ENCODE assay signal across 8 mouse cellular contexts in the genomic region with DNA sequence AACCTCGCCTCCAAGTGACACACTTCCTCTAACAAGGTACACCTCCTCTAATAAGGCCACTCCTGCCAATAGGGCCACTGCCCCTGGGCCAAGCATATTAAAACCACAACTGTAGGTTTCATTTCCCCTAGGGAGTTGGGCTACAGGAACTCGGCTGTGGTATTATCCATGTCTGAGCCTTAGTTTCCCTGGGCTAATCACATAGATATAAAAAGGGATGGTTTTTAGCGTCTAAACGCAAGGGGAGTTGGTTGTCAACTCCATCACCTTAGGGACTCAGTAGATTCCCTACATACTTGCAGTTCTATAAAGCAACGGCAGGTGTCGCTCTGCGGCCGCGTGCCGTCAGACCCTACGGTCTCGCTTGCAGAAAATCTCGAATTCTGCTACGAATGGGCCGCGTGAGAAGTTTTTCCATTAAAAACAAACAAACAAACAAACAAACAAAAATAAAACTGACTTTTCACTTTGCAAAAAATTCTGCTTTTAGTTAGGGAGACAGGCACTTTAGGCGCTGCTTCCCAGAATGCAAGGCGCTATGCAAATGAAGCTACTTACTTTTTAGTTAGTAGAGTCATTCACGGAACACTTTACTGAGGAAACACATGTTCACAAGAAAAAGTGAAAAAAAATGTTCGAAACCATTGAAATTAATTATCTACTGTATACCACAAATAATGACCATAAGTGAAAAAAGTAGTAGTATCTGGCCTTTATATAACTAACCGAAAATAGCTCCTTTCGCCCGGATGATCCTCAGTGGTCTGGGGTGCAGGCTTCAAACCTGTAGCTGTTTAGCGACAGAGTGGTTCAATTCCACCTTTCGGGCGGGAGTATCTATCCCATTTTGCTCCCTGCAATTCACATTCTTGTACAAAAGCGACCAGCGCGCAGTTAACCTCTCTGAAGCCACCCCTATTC. TPM values are rescaled to one million over a fixed set of nuclear protein-coding genes. Genes with fewer than 3 reads are reported as not detected.
DNase-seq lines count a peak whose midpoint lies in the region; ATAC-seq and TF ChIP-seq lines count a peak whose summit lies in the region.

No protein-coding gene starts in this region.

- peaks cover 46% of the 10 kb centered on the region for H3K27me3 ChIP-seq in forebrain, embryonic 10.5 days (ENCODE audit: poor library complexity, severe bottlenecking)
- H3K27me3 ChIP-seq in lung, embryonic 14.5 days (ENCODE audit: insufficient read depth, low read length): peaks cover 41% of the 10 kb centered on the region

- WGBS in forebrain, embryonic 10.5 days: under 1% methylated on average over 29 of the region's 29 CpGs
- under 1% methylated on average over 29 of the region's 29 CpGs for WGBS in lung, embryonic 14.5 days

- peak overlapping the region; percentile 7; the same call in 1 of the 2 replicates for H3K9ac ChIP-seq in lung, embryonic 14.5 days

- peak overlapping the region; percentile 63 for H3K4me3 ChIP-seq in brown adipose tissue, adult 24 weeks (ENCODE audit: insufficient read depth, low read depth, low read length)
- peak overlapping the region; percentile 52 for H3K4me3 ChIP-seq in forebrain, embryonic 10.5 days
- peak overlapping the region; percentile 39 for H3K4me3 ChIP-seq in lung, embryonic 14.5 days (ENCODE audit: low read depth, low read length)

- ATAC-seq in lung, embryonic 14.5 days (ENCODE audit: insufficient read depth): peak; percentile 88
- peak; percentile 69 for ATAC-seq in neutrophil, adult 5-6 weeks (ENCODE audit: extremely low read depth, insufficient number of reproducible peaks, low FRiP score, poor library complexity, severe bottlenecking)

- DNase-seq in ES-CJ7 (ENCODE audit: low read depth, low spot score): peak; percentile 87
- peak; percentile 73 for DNase-seq in forebrain, embryonic 10.5 days (ENCODE audit: extremely low spot score, low spot score)
- peak; percentile 87 to 91 for DNase-seq in heart, postnatal 10 days
- peak; percentile 88 to 90 for DNase-seq in kidney, postnatal 4 days
- DNase-seq in lung, embryonic 14.5 days: peak; percentile 94
- DNase-seq in testis, postnatal 10 days (ENCODE audit: low spot score): peak; percentile 91

- peak overlapping the region; percentile 54 for H3K4me2 ChIP-seq in lung, embryonic 14.5 days

- H3K4me1 ChIP-seq in brown adipose tissue, adult 24 weeks (ENCODE audit: control insufficient read depth, insufficient read depth, insufficient read length, low read length): no peaks in the 10 kb centered on the region
- peaks cover 39% of the 10 kb centered on the region for H3K4me1 ChIP-seq in forebrain, embryonic 10.5 days
- H3K4me1 ChIP-seq in lung, embryonic 14.5 days (ENCODE audit: insufficient read depth): no peaks in the 10 kb centered on the region

- no peaks in the 10 kb centered on the region for H3K9me3 ChIP-seq in forebrain, embryonic 10.5 days
- no peaks in the 10 kb centered on the region; the same call in 1 of the 2 replicates for H3K9me3 ChIP-seq in lung, embryonic 14.5 days (ENCODE audit: low read depth, low read length)

- intact Hi-C loops in heart, postnatal 10 days (cut with DNase I): loop anchor here (1.0 kb wide), 2 partner anchors 15 to 43 kb away; no protein-coding TSS in a partner anchor

- no peaks in the 10 kb centered on the region for H3K36me3 ChIP-seq in forebrain, embryonic 10.5 days (replicated peaks)
- no peaks in the 10 kb centered on the region for H3K36me3 ChIP-seq in lung, embryonic 14.5 days (ENCODE audit: insufficient read depth)

- no peak overlapping the region for H3K27ac ChIP-seq in brown adipose tissue, adult 24 weeks (replicated peaks; ENCODE audit: low read depth, low read length)
- H3K27ac ChIP-seq in forebrain, embryonic 10.5 days: peak overlapping the region; percentile 79
- no peak overlapping the region for H3K27ac ChIP-seq in lung, embryonic 14.5 days (ENCODE audit: low read depth)

- peak; percentile 96 for TF ChIP-seq CTCF in lung, embryonic 14.5 days (IDR thresholded peaks at IDR 0.05; ENCODE audit: low read depth)

RNA-seq across cellular contexts. Expression of gene Fosb, which starts 9.1 kb away (rescaled TPM):
- 2.7 and 48.0 TPM in 2 replicates for polyA plus RNA-seq in brown adipose tissue, adult 24 weeks (2012; ENCODE audit: insufficient read depth, insufficient read length, missing spikeins)
- polyA plus RNA-seq in forebrain, embryonic 10.5 days (2016; fragmentation: Nextera tagmentation; extraction: Ambion mirVana): 0.10 TPM in 1 of 2 replicates, not detected in the other
- total RNA-seq in heart, postnatal 10 days (2021): under 1 TPM; 0.48 to 0.60 TPM
- not detected in 2 replicates for polyA plus RNA-seq in lung, embryonic 14.5 days (2014; fragmentation: Nextera tagmentation; extraction: Ambion mirVana)
- 60.5 and 64.4 TPM in 2 replicates for total RNA-seq in neutrophil, adult 5-6 weeks (2017)

RNA-seq across cellular contexts. Expression of gene Rtn2, which starts 18.3 kb away (rescaled TPM):
- 14.9 and 16.6 TPM in 2 replicates for polyA plus RNA-seq in brown adipose tissue, adult 24 weeks (2012; ENCODE audit: insufficient read depth, insufficient read length, missing spikeins)
- 32.1 and 33.1 TPM in 2 replicates for polyA plus RNA-seq in forebrain, embryonic 10.5 days (2016; fragmentation: Nextera tagmentation; extraction: Ambion mirVana)
- total RNA-seq in heart, postnatal 10 days (2021): 10 to 100 TPM; 67.9 to 82.8 TPM
- 8.0 and 9.1 TPM in 2 replicates for polyA plus RNA-seq in lung, embryonic 14.5 days (2014; fragmentation: Nextera tagmentation; extraction: Ambion mirVana)
- total RNA-seq in neutrophil, adult 5-6 weeks (2017): not detected in 2 replicates

RNA-seq across cellular contexts. Expression of gene Ppm1n, which starts 20.9 kb away (rescaled TPM):
- not detected in 2 replicates for polyA plus RNA-seq in brown adipose tissue, adult 24 weeks (2012; ENCODE audit: insufficient read depth, insufficient read length, missing spikeins)
- 0.41 and 0.51 TPM in 2 replicates for polyA plus RNA-seq in forebrain, embryonic 10.5 days (2016; fragmentation: Nextera tagmentation; extraction: Ambion mirVana)
- total RNA-seq in heart, postnatal 10 days (2021): under 1 TPM in 1 of 2 experiments, not detected in 1; 0.67 TPM
- polyA plus RNA-seq in lung, embryonic 14.5 days (2014; fragmentation: Nextera tagmentation; extraction: Ambion mirVana): not detected in 2 replicates
- total RNA-seq in neutrophil, adult 5-6 weeks (2017): not detected in 2 replicates

RNA-seq across cellular contexts. Expression of gene Vasp, which starts 29.1 kb away (rescaled TPM):
- 13.4 and 19.2 TPM in 2 replicates for polyA plus RNA-seq in brown adipose tissue, adult 24 weeks (2012; ENCODE audit: insufficient read depth, insufficient read length, missing spikeins)
- polyA plus RNA-seq in forebrain, embryonic 10.5 days (2016; fragmentation: Nextera tagmentation; extraction: Ambion mirVana): 47.4 and 56.9 TPM in 2 replicates
- 10 to 100 TPM; 84.0 to 98.6 TPM for total RNA-seq in heart, postnatal 10 days (2021)
- polyA plus RNA-seq in lung, embryonic 14.5 days (2014; fragmentation: Nextera tagmentation; extraction: Ambion mirVana): 88.9 and 95.3 TPM in 2 replicates
- 400 and 419 TPM in 2 replicates for total RNA-seq in neutrophil, adult 5-6 weeks (2017)

RNA-seq across cellular contexts. Expression of gene Ercc1, which starts 43.8 kb away (rescaled TPM):
- polyA plus RNA-seq in brown adipose tissue, adult 24 weeks (2012; ENCODE audit: insufficient read depth, insufficient read length, missing spikeins): 32.6 and 38.4 TPM in 2 replicates
- polyA plus RNA-seq in forebrain, embryonic 10.5 days (2016; fragmentation: Nextera tagmentation; extraction: Ambion mirVana): 95.3 and 96.1 TPM in 2 replicates
- total RNA-seq in heart, postnatal 10 days (2021): 10 to 100 TPM; 40.1 to 43.2 TPM
- polyA plus RNA-seq in lung, embryonic 14.5 days (2014; fragmentation: Nextera tagmentation; extraction: Ambion mirVana): 88.6 and 90.5 TPM in 2 replicates
- total RNA-seq in neutrophil, adult 5-6 weeks (2017): 19.6 and 28.2 TPM in 2 replicates
